In genomic region chr9:122446387-122447105, GRCm38 (mm10) we compare ENCODE assay signal across 17 mouse cellular contexts.
A peak's percentile ranks its signal among the peaks of the same experiment; 100 is the strongest.
DNase-seq lines count a peak whose midpoint lies in the region; ATAC-seq and TF ChIP-seq lines count a peak whose summit lies in the region.
"Had no signal": no experiment of that assay in that cellular context is flagged by ENCODE, and none has a peak within 500 bp of the region (broad histone marks: within the 10 kb centered on the region; RNA-seq: fewer than 3 reads in every experiment).

No protein-coding gene starts in this region.

- H3K27me3 ChIP-seq in hindbrain, postnatal 0 days (ENCODE audit: insufficient read depth, low read length), result no peaks in the 10 kb centered on the region
- no peaks in the 10 kb centered on the region for H3K27me3 ChIP-seq in hindbrain, embryonic 13.5 days
- H3K27me3 ChIP-seq in lung, postnatal 0 days (replicated peaks; ENCODE audit: insufficient read depth, low read length), result no peaks in the 10 kb centered on the region
- no peaks in the 10 kb centered on the region for H3K27me3 ChIP-seq in E14TG2a.4 (ENCODE audit: insufficient read depth, low read length)
- H3K27me3 ChIP-seq: forebrain, embryonic 15.5 days; liver, embryonic 15.5 days; midbrain, embryonic 12.5 days; stomach, embryonic 15.5 days had no signal

- no peak for TF ChIP-seq EP300 in lung, postnatal 0 days (IDR thresholded peaks at IDR 0.05)

- no peak for DNase-seq in hindbrain, postnatal 0 days (ENCODE audit: low spot score)
- DNase-seq in lung, postnatal 0 days (ENCODE audit: low spot score), result no peak
- DNase-seq in lung, postnatal 36 days, result no peak
- no peak for DNase-seq in brain, embryonic 14.5 days (ENCODE audit: low read depth)
- no peak for DNase-seq in urinary bladder, postnatal 25 days (ENCODE audit: low spot score)
- DNase-seq: cerebellum, adult 9-11 months; heart, adult 2 months; right cerebral cortex, adult 18-20 months had no signal

- no peak for TF ChIP-seq POLR2A in brain, embryonic 14.5 days (IDR thresholded peaks at IDR 0.05; ENCODE audit: borderline replicate concordance, extremely low read depth, insufficient read depth, insufficient read length, poor library complexity, severe bottlenecking)

- no peaks in the 10 kb centered on the region for H3K4me1 ChIP-seq in hindbrain, postnatal 0 days (ENCODE audit: insufficient read depth, low read length)
- peaks cover 9% of the 10 kb centered on the region for H3K4me1 ChIP-seq in hindbrain, embryonic 13.5 days (replicated peaks)
- H3K4me1 ChIP-seq in lung, postnatal 0 days (ENCODE audit: insufficient read depth, low read depth, low read length), result no peaks in the 10 kb centered on the region
- H3K4me1 ChIP-seq in E14TG2a.4 (replicated peaks; ENCODE audit: low read depth, low read length), result no peaks in the 10 kb centered on the region
- H3K4me1 ChIP-seq: forebrain, embryonic 15.5 days; liver, embryonic 15.5 days; midbrain, embryonic 12.5 days; stomach, embryonic 15.5 days had no signal

- ATAC-seq in hindbrain, postnatal 0 days, result no peak
- ATAC-seq in hindbrain, embryonic 13.5 days (ENCODE audit: low FRiP score), result no peak
- no peak for ATAC-seq in lung, postnatal 0 days
- ATAC-seq: activated CD4-positive, CD25-positive, alpha-beta regulatory T cell, adult 4 months; CD4-positive, CD25-positive, alpha-beta regulatory T cell, adult 4 months; forebrain, embryonic 15.5 days had no signal

- peak; percentile 52 for TF ChIP-seq CTCF in hindbrain, postnatal 0 days (IDR thresholded peaks at IDR 0.05; ENCODE audit: low read depth)
- peak; percentile 43 for TF ChIP-seq CTCF in lung, postnatal 0 days (IDR thresholded peaks at IDR 0.05)
- 0 out of 2 replicates have a peak, but pooled peaks have one; percentile 7 for TF ChIP-seq CTCF in E14TG2a.4 (conservative IDR thresholded peaks at IDR 0.05; ENCODE audit: low read length)
- TF ChIP-seq CTCF in brain, embryonic 14.5 days (IDR thresholded peaks at IDR 0.05; ENCODE audit: borderline replicate concordance, extremely low read depth, insufficient read depth, insufficient read length), result peak; percentile 40; the same call in 1 of the 2 replicates

- no peaks in the 10 kb centered on the region for H3K9me3 ChIP-seq in hindbrain, postnatal 0 days (ENCODE audit: low read length)
- no peaks in the 10 kb centered on the region for H3K9me3 ChIP-seq in hindbrain, embryonic 13.5 days
- no peaks in the 10 kb centered on the region for H3K9me3 ChIP-seq in lung, postnatal 0 days (ENCODE audit: low read length)
- peaks cover 29% of the 10 kb centered on the region for H3K9me3 ChIP-seq in E14TG2a.4 (ENCODE audit: low read length)
- H3K9me3 ChIP-seq: embryonic facial prominence, embryonic 10.5 days; forebrain, embryonic 15.5 days; liver, embryonic 15.5 days; midbrain, embryonic 12.5 days; stomach, embryonic 15.5 days had no signal

- 63% methylated on average over 5 of the region's 5 CpGs for WGBS in hindbrain, postnatal 0 days
- 71% methylated on average over 5 of the region's 5 CpGs for WGBS in hindbrain, embryonic 13.5 days
- WGBS in lung, postnatal 0 days, result 59% methylated on average over 5 of the region's 5 CpGs

- H3K4me2 ChIP-seq in hindbrain, postnatal 0 days (ENCODE audit: low read depth, low read length), result no peak overlapping the region
- H3K4me2 ChIP-seq in hindbrain, embryonic 13.5 days, result no peak overlapping the region
- no peak overlapping the region for H3K4me2 ChIP-seq in lung, postnatal 0 days (replicated peaks; ENCODE audit: low read depth, low read length)
- H3K4me2 ChIP-seq: forebrain, embryonic 15.5 days; liver, embryonic 15.5 days; midbrain, embryonic 12.5 days; stomach, embryonic 15.5 days had no signal

- H3K9ac ChIP-seq in hindbrain, postnatal 0 days (replicated peaks; ENCODE audit: low read length), result no peak overlapping the region
- no peak overlapping the region for H3K9ac ChIP-seq in hindbrain, embryonic 13.5 days
- no peak overlapping the region for H3K9ac ChIP-seq in lung, postnatal 0 days (replicated peaks; ENCODE audit: low read depth)
- H3K9ac ChIP-seq: forebrain, embryonic 15.5 days; liver, embryonic 15.5 days; midbrain, embryonic 12.5 days; stomach, embryonic 15.5 days had no signal

- no peak overlapping the region for H3K4me3 ChIP-seq in hindbrain, postnatal 0 days (ENCODE audit: low read length)
- H3K4me3 ChIP-seq in hindbrain, embryonic 13.5 days, result no peak overlapping the region
- H3K4me3 ChIP-seq in lung, postnatal 0 days (ENCODE audit: low read depth, low read length), result no peak overlapping the region
- H3K4me3 ChIP-seq in E14TG2a.4 (replicated peaks; ENCODE audit: low read length), result no peak overlapping the region
- H3K4me3 ChIP-seq: embryonic facial prominence, embryonic 10.5 days; forebrain, embryonic 15.5 days; heart, adult 2 months; liver, embryonic 15.5 days; midbrain, embryonic 12.5 days; stomach, embryonic 15.5 days had no signal

- H3K36me3 ChIP-seq in hindbrain, postnatal 0 days (ENCODE audit: insufficient read depth, low read length), result no peaks in the 10 kb centered on the region
- no peaks in the 10 kb centered on the region for H3K36me3 ChIP-seq in hindbrain, embryonic 13.5 days
- H3K36me3 ChIP-seq in lung, postnatal 0 days (ENCODE audit: insufficient read depth, low read length), result no peaks in the 10 kb centered on the region
- H3K36me3 ChIP-seq in E14TG2a.4 (ENCODE audit: insufficient read depth, low read length), result no peaks in the 10 kb centered on the region
- H3K36me3 ChIP-seq: embryonic facial prominence, embryonic 10.5 days; forebrain, embryonic 15.5 days; liver, embryonic 15.5 days; midbrain, embryonic 12.5 days; stomach, embryonic 15.5 days had no signal

- H3K27ac ChIP-seq in hindbrain, postnatal 0 days, result no peak overlapping the region
- no peak overlapping the region for H3K27ac ChIP-seq in hindbrain, embryonic 13.5 days
- H3K27ac ChIP-seq in lung, postnatal 0 days (ENCODE audit: low read length), result no peak overlapping the region
- H3K27ac ChIP-seq: embryonic facial prominence, embryonic 10.5 days; forebrain, embryonic 15.5 days; heart, adult 2 months; liver, embryonic 15.5 days; midbrain, embryonic 12.5 days; stomach, embryonic 15.5 days had no signal
